Mouse (Mus musculus) heart, postnatal 25 days (tissue): ENCODE data around the gene Ssxa1. TPM values are rescaled to one million over a fixed set of nuclear protein-coding genes. Genes with fewer than 3 reads are reported as not detected.
"Not testable (repeated sequence)": the region's sequence is repeated elsewhere in the genome, so short reads cannot be mapped to it uniquely, and the experiment has no call there.

Experiments
- DNase-seq: peaks from one replicate; pipeline ENCODE4 v3.0.0; 2022; ENCODE audit warnings: low spot score
- intact Hi-C: fragments of 180-260 bp; cut with DNase I; formaldehyde crosslinking; loops from one replicate; pipeline ENCODE4 v1.15.1; 2025
- total RNA-seq, 2 experiments: library from RNA; stranded (reverse); gene quantifications; 2 replicates each; pipeline ENCODE4 v1.2.3; 2021

The Ssxa1 gene
- not detected for total RNA-seq

DNA sequence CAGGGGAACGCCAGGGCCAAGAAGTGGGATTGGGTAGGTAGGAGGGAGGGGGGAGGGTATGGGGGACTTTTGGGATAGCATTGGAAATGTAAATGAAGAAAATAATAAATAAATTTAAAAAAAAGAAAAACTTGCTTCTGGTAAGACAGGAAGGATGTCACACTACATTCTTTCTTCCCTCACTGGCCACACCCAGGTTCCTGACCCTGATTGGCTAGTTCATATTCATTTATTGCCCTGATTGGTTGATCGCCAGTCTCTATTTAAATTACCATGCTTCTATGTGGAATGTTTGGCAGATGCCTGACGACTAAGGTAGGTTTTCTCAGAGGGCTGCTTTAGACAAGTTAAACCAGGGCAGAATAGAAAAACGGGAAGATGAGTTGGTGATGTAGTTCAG is at the start of gene Ssxa1:
TSS of gene Ssxa1 (plus strand) at position 301 of the 400 bp plus-strand sequence.
- no peak for DNase-seq

DNA sequence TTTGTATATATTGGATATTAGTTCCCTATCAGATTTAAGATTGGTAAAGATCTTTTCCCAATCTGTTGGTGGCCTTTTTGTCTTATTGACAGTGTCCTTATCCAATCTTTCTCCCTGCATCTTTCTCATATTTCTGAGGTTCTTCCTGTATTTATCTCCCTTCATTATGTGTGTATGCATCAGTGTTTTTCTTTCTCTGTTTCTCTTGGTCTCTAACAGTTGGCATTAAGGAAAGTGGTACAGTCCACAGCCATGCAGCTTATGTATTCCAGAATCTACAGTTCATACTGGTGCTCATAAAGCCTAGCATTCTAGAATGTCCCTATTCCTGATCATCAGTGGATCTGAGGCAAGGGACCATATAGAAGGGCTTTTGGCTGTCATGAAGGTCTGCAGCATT is 47.5 kb upstream of the Ssxa1 start, which contains the start of gene Spaca5:
TSS of gene Spaca5 (plus strand) at position 301 of the 400 bp plus-strand sequence.
- no peak for DNase-seq
- intact Hi-C loops, result no loop called here

More for the DNA sequence above, at the start of gene Ssxa1:
- intact Hi-C loops, result no loop called here

DNA sequence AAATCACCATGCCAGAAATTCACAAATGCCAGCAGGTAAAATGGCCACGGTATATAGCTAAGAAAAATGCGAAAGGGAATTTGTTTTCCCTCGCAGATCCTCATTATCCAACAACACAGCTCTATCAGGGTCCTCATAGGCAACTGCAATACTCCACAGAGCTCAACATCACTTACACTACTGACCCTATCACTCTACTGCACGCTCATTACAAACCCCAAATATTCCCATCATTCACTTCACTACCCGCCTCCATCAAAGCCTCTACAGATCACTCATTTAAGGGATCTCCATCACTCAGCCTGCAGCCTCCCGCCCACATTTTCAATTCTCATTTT is 27.0 kb upstream of the Ssxa1 start:
- intact Hi-C loops, result no loop called here
- DNase-seq, result no peak

DNA sequence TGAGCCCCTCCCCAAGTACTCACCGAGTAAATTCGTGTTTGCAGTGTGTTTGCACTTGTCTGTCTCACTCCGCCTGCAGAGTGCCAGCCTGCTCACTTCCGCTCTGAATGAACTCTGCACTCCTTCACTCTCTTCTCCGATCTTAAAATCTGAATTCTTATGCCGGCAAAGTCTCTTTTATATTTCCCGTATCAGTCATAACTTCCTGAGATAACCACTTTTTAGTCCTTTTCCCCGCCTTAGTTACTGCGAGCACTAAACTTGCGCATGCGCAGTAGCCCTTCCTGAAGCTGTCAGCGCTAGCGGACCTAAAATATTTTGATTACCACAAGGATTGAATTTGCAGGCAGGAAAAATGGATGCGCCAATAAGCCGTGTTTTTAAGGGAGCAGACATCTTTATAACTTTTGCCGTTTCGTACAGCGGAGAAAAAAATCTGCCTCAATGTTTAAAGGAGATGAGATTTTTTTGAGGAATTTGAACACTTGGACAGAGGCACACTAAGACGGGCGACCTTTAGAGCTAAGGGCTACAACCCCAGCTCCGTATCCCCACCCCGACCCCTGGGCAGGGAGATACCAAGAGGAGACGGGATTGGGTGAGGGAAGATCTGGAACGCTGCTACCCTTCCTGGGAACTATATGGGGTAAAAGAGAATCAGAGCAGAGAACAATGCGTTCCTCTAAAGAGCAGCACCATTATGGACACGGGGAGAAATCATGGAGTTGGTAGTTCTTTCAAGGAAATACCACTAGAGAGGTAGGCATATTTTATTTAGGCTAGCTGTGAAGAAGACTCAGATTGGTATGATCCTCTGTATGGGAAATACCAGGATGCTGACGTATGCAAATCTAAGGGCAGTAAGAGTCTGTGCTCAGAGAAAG is 26.4 kb upstream of the Ssxa1 start, which contains the start of gene Zfp300:
TSS of gene Zfp300 (minus strand) at position 545 of the 884 bp plus-strand sequence.
- DNase-seq, result peak; percentile 29
- intact Hi-C loops, result no loop called here

DNA sequence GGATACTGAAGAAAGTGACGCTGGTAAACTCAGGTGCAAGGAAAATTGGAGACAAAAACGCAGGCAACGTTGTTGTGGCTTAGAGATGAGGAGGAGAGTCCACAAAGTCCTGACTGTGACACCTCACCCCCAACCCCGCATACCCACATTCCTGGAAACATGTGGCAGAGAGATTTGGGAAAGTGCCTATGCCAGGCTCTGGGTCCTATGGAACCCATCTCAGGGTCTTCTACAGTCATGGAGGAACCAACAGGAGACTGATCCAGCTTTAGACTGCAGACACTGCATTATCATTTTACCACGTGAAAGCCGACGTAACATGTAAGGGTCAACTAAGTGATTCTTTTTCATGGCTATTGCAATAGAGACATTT is 25.8 kb upstream of the Ssxa1 start:
- intact Hi-C loops, result no loop called here
- no peak for DNase-seq

DNA sequence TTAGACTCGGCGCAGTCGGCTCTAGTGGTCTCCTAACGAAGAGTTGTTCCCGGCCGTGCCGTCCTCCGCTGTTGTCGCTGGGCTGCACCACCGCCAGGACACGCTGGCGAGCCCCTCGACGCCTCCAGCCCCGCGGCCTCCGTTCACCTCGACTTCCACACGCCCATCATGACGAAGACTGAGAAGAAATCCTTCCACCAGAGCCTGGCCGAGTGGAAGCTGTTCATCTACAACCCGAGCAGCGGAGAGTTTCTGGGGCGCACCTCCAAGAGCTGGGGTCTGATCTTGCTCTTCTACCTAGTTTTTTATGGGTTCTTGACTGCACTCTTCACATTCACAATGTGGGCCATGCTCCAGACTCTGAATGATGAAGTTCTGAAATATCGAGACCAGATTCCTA is 31.1 kb downstream of the Ssxa1 start:
- intact Hi-C loops, DNase-seq: not testable (repeated sequence)

Other genes starting within 250 kb of the Ssxa1 start
- gene Timp1, start 245.7 kb upstream of the Ssxa1 start, total RNA-seq, result 1 to 10 TPM; 5.5 to 7.1 TPM
- gene Syn1, start 194.8 kb upstream of the Ssxa1 start, total RNA-seq, result under 1 TPM; 0.36 to 0.39 TPM
- 1 to 10 TPM; 8.3 to 9.7 TPM for gene Cfp, start 184.3 kb upstream of the Ssxa1 start, total RNA-seq
- gene Elk1, start 165.2 kb upstream of the Ssxa1 start, total RNA-seq, result 10 to 100 TPM in 1 of 2 experiments, 1 to 10 TPM in 1; 9.6 to 10.2 TPM
- 10 to 100 TPM; 31.4 to 36.9 TPM for gene Uxt, start 153.8 kb upstream of the Ssxa1 start, total RNA-seq
- gene Zfp182, start 53.5 kb upstream of the Ssxa1 start, total RNA-seq, result 1 to 10 TPM; 3.4 to 3.8 TPM
- gene Spaca5, start 47.4 kb upstream of the Ssxa1 start, total RNA-seq, result not detected
- gene Zfp300, start 26.3 kb upstream of the Ssxa1 start, total RNA-seq, result under 1 TPM; 0.56 to 0.78 TPM
- gene Gm21876, start 59.8 kb downstream of the Ssxa1 start, total RNA-seq, result not detected